Mouse (Mus musculus) G1E (cell line): ENCODE measurements around the gene Kdm1a.

Experiments
- CTCF ChIP-seq: IDR thresholded peaks from 2 replicates; pipeline ENCODE4 v1.5.1; 2012; ENCODE audit warnings: low read depth, low read length, inconsistent platforms, mixed read lengths
- GATA1 ChIP-seq: IDR thresholded peaks from 2 replicates; pipeline ENCODE4 v1.6.1; 2012; ENCODE audit warnings: borderline replicate concordance, low read length, inconsistent platforms, mixed read lengths
- GATA2 ChIP-seq: IDR thresholded peaks from 2 replicates; pipeline ENCODE4 v1.6.1; 2012; ENCODE audit warnings: low read depth, low read length, inconsistent platforms, borderline replicate concordance
- POLR2AphosphoS5 ChIP-seq: IDR thresholded peaks from 2 replicates; pipeline ENCODE4 v1.6.1; 2012; ENCODE audit warnings: low read depth, low read length, inconsistent platforms; ENCODE audit not compliant: insufficient replicate concordance
- TAL1 ChIP-seq: conservative IDR thresholded peaks from 2 replicates; pipeline ENCODE4 v1.6.1; 2012; ENCODE audit warnings: low read depth, low read length, inconsistent platforms, mixed read lengths

DNA sequence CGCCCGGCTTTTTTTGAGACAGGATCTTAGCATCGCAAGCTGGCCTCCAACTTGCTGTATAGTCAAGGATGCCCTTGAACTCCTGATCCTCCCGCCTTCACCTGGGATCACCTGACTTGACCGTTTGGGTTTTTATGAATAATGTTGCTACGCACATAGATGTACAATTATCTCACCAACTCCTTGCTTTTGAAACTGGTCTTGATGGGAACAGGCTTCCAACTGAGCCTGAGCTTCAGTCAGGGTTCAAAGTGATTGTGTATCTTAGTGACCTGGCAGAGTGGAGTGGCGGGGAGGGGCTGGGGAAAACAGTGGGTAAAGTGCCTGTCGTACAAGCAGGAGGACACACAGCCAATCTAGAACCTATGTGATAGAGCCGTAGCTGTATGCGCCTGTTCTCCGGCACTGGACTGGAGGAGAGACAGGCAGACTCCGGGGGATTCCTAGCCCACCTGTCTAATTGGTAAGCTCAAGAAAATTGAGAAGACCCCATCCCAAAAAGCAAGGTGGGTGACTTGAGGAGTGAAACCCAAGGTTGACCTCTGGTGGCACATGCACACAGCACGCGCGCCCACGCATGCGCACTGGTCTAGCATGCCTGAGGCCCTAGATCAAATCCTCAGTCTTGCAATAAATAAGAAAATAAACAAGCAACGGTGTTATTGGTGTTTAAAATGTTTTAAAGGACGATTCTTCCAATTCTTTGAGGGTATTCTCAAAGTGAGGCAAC, 3.4 kb upstream of the Kdm1a start:
- TF ChIP-seq CTCF (no peak), POLR2AphosphoS5 (no peak), GATA1 (no peak), GATA2 (no peak), TAL1 (no peak)
